Mouse (Mus musculus) kidney, adult 2 months (tissue): ENCODE measurements around the gene Echdc3. TPM values are rescaled to one million over a fixed set of nuclear protein-coding genes. Genes with fewer than 3 reads are reported as not detected.

Experiments
- DNase-seq: peaks from one replicate; pipeline ENCODE4 v3.0.0; 2021
- H3K27ac ChIP-seq: fragments of 200-500 bp; 2 replicates; pipeline ENCODE4 v1.5.1; 2012; ENCODE audit warnings: low read depth, low read length, control low read depth, inconsistent platforms; ENCODE audit not compliant: insufficient read depth
- H3K27me3 ChIP-seq: fragments of 200-500 bp; replicated peaks from 2 replicates; pipeline ENCODE4 v1.6.1; 2012; ENCODE audit warnings: mild to moderate bottlenecking, moderate library complexity, low read length, inconsistent platforms; ENCODE audit not compliant: control insufficient read depth, insufficient read depth
- H3K36me3 ChIP-seq: fragments of 200-500 bp; 2 replicates; pipeline ENCODE4 v1.6.1; 2012; ENCODE audit warnings: mild to moderate bottlenecking, moderate library complexity, low read length, inconsistent platforms; ENCODE audit not compliant: control insufficient read depth, insufficient read depth
- H3K4me1 ChIP-seq: fragments of 200-500 bp; 2 replicates; pipeline ENCODE4 v1.6.1; 2011; ENCODE audit warnings: low read length; ENCODE audit not compliant: control insufficient read depth, insufficient read depth
- H3K4me3 ChIP-seq: fragments of 200-500 bp; 2 replicates; pipeline ENCODE4 v1.5.1; 2011; ENCODE audit warnings: mild to moderate bottlenecking, low read depth, low read length, control low read depth; ENCODE audit not compliant: insufficient read depth
- CTCF ChIP-seq: fragments of 200-500 bp; conservative IDR thresholded peaks from 2 replicates; pipeline ENCODE4 v1.5.1; 2011; ENCODE audit warnings: low read depth, mild to moderate bottlenecking, control low read depth, low read length, moderate library complexity, mixed read lengths; ENCODE audit not compliant: insufficient read depth, insufficient read length
- POLR2A ChIP-seq: fragments of 200-500 bp; IDR thresholded peaks from one replicate; pipeline ENCODE4 v1.6.1; 2011; ENCODE audit warnings: low read depth, low read length, control low read depth
- WGBS: fragments of 180-500 bp; shearing (Covaris S2); methylation state at CpG from one replicate; pipeline ENCODE4 v1.1.7; 2018; 5-methylcytosine and 5-hydroxymethylcytosine counted together
- polyA plus RNA-seq: library from polyadenylated mRNA; depleted of rRNA; stranded (reverse); fragments of >200 nt; gene quantifications from 2 replicates; pipeline ENCODE4 v1.2.3, GENCODE M21; 2012

Echdc3 gene
- polyA plus RNA-seq, 1 experiment, result 67.9 TPM

GRCm38 (mm10) chr2:6188891-6189674 lies 23.8 kb downstream of the Echdc3 start:
- 69% methylated on average over 11 of the region's 11 CpGs for WGBS
- H3K27me3 ChIP-seq, result no peaks in the 10 kb centered on the region
- DNase-seq, result no peak
- no peak overlapping the region for H3K4me3 ChIP-seq
- no peaks in the 10 kb centered on the region for H3K4me1 ChIP-seq
- H3K36me3 ChIP-seq, result no peaks in the 10 kb centered on the region
- H3K27ac ChIP-seq, result no peak overlapping the region
- no peak for TF ChIP-seq POLR2A
- TF ChIP-seq CTCF, result no peak

DNA sequence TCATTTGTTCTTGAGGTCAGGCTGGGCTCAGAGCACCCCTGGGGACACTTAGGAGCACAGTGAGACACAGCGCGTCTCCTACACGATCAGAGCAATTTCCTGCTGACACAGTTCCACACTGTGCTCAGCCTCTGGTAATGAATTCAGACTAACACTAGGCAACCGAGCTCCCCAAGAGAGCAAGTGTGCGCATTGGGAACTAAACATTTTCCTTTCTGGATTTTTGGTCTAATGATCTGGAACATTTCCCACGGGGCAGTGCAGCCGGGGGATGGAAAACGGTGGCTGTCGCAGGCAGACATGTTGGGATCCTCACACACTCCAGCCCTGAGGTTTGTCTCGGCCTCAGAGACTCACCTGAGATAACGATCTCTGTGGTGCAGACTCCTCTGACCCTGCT lies 25.4 kb downstream of the Echdc3 start:
- TF ChIP-seq CTCF, result no peak
- TF ChIP-seq POLR2A, result no peak
- no peaks in the 10 kb centered on the region for H3K27me3 ChIP-seq
- WGBS, result 41% methylated on average over 11 of the region's 11 CpGs
- no peak overlapping the region for H3K27ac ChIP-seq
- H3K36me3 ChIP-seq, result no peaks in the 10 kb centered on the region
- H3K4me1 ChIP-seq, result no peaks in the 10 kb centered on the region
- no peak overlapping the region for H3K4me3 ChIP-seq
- no peak for DNase-seq

- H3K27me3 ChIP-seq, result no peaks in the 10 kb centered on the region
- H3K27ac ChIP-seq, result no peak overlapping the region
- 57% methylated on average over 4 of the region's 4 CpGs for WGBS
- TF ChIP-seq CTCF (no peak), POLR2A (no peak)
- DNase-seq, result no peak
- no peaks in the 10 kb centered on the region for H3K4me1 ChIP-seq
- no peak overlapping the region for H3K4me3 ChIP-seq
- H3K36me3 ChIP-seq, result no peaks in the 10 kb centered on the region
Observed at GRCm38 (mm10) chr2:6186913-6187312, 25.9 kb downstream of the Echdc3 start.

- Histone ChIP-seq H3K27ac (no peak overlapping the region), H3K4me3 (no peak overlapping the region), H3K36me3 (no peaks in the 10 kb centered on the region), H3K4me1 (no peaks in the 10 kb centered on the region), H3K27me3 (no peaks in the 10 kb centered on the region)
- no peak for TF ChIP-seq POLR2A
- TF ChIP-seq CTCF, result no peak
- no peak for DNase-seq
- WGBS, result 45% methylated on average over 1 of the region's 1 CpGs
Observed at GRCm38 (mm10) chr2:6179749-6180117, 33.1 kb downstream of the Echdc3 start.

DNA sequence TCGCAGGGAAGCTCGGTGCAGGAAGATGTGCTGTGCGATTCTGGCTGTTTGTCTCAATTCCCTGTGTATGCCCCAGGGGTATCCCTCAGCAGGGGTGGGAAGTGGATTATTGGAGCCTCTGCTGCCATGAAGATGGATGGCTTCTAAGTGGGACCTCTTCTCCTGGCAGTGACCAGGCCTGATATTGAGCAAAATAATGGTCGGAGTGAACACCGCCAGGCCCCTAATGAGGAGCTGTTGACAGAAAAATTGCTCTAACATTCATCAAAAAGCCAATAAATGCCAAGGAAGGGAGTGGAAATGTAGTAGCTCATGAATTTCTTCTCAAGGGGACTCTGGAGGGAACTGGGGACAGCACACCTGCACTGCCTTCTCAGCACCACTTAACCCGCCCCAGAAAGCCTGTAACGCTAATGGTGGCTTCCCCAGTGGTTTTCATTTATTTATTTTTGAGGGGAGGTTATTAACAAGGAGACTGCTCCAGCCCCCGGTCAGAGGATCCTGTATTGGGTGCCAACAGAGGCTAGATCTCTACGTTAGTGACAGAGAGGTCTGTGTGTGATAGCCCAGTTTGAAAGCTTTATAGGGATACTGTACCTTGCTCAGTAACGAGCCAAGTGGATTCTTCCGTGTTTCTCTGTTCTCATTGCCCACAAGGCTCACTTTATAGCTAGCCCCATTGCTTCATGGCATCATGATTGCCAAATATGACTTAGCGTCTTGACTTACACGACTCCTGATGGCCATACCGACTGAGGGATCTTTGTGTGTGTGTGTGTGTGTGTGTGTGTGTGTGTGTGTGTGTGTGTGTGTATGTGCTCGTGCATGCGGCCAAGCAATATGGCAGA lies 33.7 kb downstream of the Echdc3 start:
- no peak for DNase-seq
- Histone ChIP-seq H3K4me1 (no peaks in the 10 kb centered on the region), H3K27me3 (no peaks in the 10 kb centered on the region), H3K4me3 (no peak overlapping the region), H3K36me3 (no peaks in the 10 kb centered on the region), H3K27ac (no peak overlapping the region)
- WGBS, result 70% methylated on average over 16 of the region's 16 CpGs
- TF ChIP-seq POLR2A, result no peak

GRCm38 (mm10) chr2:6173013-6173412 lies 39.8 kb downstream of the Echdc3 start:
- H3K27me3 ChIP-seq, result no peaks in the 10 kb centered on the region
- DNase-seq, result no peak
- WGBS, result 66% methylated on average over 3 of the region's 3 CpGs

DNA sequence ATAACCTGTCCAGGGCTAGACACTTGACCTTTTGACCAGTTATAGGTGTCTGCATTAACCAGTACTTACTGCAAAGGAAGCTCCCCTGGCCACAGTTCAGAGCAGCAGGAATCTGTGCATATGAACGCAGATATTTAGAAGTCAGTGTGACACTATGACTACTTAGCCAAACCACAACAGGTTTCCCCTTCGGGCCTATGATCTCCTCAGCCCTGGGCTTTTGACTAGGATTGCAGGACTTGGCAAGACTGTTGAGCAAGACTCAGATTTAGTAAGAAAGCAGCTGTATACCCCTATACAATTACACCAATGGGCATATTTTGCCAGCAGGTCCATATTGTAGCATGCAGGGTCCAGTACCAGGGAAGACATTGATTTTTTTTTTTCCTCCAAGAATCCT lies 44.3 kb downstream of the Echdc3 start:
- H3K27ac ChIP-seq, result no peak overlapping the region
- DNase-seq, result no peak
- H3K4me3 ChIP-seq, result no peak overlapping the region
- no peaks in the 10 kb centered on the region for H3K4me1 ChIP-seq
- H3K27me3 ChIP-seq, result no peaks in the 10 kb centered on the region
- WGBS, result 75% methylated on average over 2 of the region's 2 CpGs
- no peak for TF ChIP-seq CTCF
- TF ChIP-seq POLR2A, result no peak
- H3K36me3 ChIP-seq, result no peaks in the 10 kb centered on the region

More at GRCm38 (mm10) chr2:6173013-6173412, 39.8 kb downstream of the Echdc3 start:
- TF ChIP-seq POLR2A, result no peak
- no peak for TF ChIP-seq CTCF
- H3K36me3 ChIP-seq, result no peaks in the 10 kb centered on the region
- H3K4me3 ChIP-seq, result no peak overlapping the region
- H3K4me1 ChIP-seq, result no peaks in the 10 kb centered on the region
- no peak overlapping the region for H3K27ac ChIP-seq
